Mouse (Mus musculus): ENCODE results near the gene Lilra5.
"Not testable (repeated sequence)": the region's sequence is repeated elsewhere in the genome, so short reads cannot be mapped to it uniquely, and the experiment has no call there.

GRCm38 (mm10) chr7:4273874-4274273 lies 36.3 kb downstream of the Lilra5 start:
- TF ChIP-seq CTCF (IDR thresholded peaks at IDR 0.05; ENCODE audit: low read depth, low read length); POLR2A (IDR thresholded peaks at IDR 0.05; ENCODE audit: borderline replicate concordance, low read depth, low read length): not testable (repeated sequence)
